Mouse (Mus musculus) c-Kit-positive CD71-negative TER-119-negative erythroid progenitor cells, embryonic 14.5 days (primary cell): ENCODE measurements around the gene Cdk5.

ENCODE experiments used
- DNase-seq: peaks from one replicate; pipeline ENCODE4 v3.0.0-alpha.2; 2013; ENCODE audit warnings: low read depth

Cdk5 gene

DNA sequence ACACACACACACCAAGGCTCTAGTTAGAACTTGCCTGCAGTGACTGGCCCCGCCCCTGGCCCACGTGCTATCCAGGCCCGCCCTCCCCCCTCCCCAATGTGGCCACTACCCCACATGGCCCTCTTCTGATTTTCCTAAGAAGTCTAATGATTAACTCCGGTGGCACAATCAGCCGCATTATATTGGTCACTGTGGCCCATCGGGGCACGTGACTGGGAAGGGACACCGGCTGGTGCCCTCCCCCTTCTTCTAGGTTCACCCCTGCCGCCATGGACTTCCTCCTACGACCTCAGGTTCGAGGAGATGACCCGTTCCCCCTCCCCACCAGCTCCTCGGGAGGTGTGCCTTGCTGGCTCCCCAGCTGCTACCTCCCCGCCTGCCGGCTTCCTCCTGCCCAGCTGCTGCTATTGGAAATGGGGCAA, 4.7 kb upstream of the Cdk5 start:
- no peak for DNase-seq

GRCm38 (mm10) chr5:24427285-24427633, 3.9 kb upstream of the Cdk5 start:
- no peak for DNase-seq

DNA sequence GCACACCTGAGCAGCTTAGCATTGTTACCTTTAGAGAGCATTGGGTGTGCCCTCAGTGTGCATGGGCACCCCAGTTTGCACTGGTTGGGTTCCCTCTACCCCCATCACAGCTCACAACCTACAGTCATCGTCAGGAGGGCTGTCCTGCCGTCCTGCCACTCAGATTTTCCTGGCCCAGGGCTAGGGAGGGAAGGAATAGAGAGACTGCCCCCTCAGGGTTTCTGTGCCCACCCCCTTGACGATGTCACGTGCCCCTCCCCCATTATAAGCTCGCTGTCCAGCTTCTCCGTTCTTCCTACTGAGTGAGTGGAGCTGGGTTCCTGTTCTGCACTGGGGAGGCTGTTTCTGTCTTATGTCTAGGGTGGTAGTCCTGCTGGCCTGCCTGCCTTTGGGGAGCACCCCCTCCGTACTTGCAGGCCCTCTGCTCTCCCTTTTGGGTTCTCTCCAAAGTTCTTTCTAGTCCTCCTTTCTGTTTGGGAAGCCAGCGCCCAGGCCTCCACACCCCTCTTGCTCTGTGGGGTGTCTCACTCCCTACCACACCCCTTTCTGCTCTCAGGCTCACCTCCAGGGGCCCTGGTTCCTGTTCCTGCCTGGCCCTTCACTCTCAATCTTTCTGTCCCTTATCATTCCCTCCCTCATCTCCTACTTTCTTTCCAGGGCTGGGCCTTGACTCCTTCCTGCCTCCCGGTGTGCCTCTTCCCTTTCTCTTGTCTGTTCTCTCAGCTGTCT, 3.4 kb upstream of the Cdk5 start:
- DNase-seq = no peak

DNA sequence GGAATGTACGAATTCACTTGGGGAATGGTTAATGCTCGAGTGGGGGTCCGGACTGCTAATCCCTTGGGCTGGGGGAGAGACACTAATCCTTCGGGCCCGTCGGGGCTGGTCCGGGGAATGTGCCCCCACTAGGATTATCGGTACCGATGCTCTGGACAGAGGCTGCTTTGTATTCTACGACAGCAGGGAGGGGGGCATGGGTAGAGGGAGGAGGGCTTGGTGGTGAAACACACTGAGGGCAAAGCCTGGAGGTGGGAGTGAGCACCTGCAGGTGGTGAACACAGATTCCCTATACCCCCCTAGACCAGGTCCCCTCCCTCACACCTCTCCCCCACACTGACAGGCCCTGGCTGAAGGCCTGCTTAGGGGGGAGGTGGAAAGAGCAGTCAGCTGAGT, 2.7 kb upstream of the Cdk5 start:
- DNase-seq = no peak

DNA sequence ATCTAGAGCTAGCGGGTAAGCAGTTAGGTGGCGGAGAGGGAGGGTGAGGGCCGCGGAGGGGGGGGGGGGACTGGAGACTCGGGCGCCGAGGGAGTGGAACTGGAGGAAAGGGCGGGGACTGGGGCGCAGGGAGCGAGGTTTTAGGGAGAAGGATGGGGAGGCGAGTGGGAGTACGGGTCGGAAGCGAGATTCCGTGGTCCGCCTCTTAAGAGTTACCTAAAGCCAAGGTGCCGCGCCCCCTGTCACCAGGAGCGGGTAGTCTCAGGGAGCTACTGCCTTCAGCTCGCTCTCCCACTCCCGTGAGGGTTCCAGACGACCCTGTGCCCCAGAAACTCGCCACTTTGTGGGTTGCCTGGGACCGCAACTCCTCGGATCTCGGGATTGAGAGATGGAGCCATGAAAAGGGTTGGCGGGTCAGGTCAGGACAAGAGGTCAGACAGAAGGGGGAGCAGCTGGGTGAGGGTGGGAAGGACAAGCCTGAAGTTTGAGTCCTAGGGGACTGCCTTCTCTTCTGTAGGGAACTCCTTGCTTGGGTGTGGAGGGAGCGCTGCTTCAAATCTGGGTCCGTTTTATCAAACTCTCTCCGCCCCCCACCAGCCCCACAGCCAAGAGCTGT, 2.2 kb upstream of the Cdk5 start:
- no peak for DNase-seq

GRCm38 (mm10) chr5:24424861-24425411, 1.6 kb upstream of the Cdk5 start:
- DNase-seq = peak; percentile 63

DNA sequence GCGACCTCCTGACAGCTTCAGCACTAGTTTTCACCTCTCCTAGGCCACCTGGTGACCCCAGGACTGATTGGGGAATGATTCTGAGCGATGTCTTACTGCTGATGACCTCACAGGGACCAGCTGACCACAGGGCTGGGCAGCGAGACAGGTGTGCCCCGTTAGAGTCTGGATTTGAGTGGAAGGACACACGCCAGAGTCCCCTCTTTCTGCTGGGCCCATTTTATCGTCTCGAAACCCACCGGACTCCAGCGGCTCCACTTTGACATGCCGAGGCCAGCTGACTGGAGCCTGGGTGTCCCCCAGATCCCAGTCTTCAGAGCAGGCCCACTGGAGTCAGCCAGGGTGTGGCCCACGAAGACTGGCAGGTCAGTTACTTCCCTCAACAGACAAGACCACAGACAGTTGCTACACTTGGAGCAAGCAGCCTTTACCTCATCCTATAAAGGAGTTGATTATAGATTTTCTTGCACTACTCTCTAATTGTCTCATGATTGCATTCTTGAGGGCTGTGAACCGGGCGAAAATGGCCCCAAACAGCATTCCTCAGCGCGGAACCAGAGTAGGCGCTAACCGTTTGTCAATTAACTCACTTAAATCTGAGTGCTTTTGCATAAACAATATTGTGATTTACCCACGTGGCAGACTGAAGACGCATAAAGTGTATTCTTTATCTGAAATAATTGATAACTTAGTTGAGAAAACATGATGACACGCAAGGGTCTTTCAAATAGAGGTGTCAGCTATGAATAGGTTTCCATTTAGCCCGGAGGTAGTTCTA, 863 bp upstream of the Cdk5 start:
- DNase-seq = no peak

- no peak for DNase-seq
Observed at GRCm38 (mm10) chr5:24420381-24420780, 2.9 kb downstream of the Cdk5 start.

GRCm38 (mm10) chr5:24417587-24417986, 5.7 kb downstream of the Cdk5 start:
- DNase-seq = no peak

DNA sequence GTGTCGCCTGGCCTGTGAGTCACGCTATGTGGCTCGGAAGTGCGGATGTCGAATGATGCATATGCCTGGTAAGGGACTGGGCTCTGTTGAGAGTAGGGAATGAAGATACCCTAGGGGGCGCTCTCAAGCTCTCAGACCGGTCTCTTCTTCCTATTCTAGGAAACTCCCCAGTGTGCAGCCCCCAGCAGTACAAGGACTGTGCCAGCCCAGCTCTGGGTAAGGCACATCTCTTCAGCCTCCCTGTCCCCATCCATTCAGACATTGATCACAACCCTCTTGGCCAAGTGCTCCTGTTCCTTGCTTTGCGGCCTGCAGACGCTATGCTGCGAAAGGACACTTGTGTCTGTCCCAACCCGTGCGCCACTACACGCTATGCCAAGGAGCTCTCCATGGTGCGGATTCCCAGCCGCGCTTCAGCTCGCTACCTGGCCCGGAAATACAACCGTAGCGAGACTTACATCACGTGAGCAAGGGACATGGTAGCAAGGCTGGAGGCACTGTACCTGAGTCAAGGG, 7.1 kb downstream of the Cdk5 start:
- DNase-seq = peak; percentile 73

GRCm38 (mm10) chr5:24413938-24414337, 9.4 kb downstream of the Cdk5 start:
- DNase-seq = no peak

DNA sequence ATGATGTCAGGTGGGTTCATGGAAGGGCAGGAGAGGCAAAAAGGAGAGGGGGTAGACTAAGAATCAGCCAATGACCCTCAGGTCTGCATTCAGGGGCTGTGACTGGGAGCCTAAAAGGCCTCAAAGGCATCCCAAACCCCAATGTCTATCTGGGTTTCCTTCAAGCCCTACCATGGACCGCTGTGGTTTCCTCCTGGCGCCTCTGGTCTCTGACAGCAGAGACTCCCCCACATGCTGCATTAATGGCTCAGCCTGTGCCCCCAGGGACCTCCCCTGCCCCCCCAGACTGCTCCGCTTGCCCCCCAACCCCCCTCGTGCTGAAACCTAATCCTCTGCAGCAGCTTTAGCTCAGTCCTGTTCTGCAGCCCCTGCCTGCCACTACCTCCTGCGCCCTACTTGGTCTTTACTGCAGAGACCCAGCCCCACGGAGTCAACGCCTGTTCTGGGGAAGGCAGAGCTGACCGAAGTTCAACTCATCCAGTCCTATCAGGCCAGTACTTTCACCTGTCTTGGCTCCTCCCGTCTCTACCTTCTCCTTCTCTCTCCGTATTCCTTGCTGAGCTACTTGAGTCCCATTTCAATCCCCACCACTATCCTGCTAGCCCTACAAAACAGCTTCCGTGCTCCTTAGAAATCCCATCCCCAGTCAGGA, 10.2 kb downstream of the Cdk5 start, which contains the start of gene Asic3:
Gene Asic3, plus strand, starts transcription at position 351 of the 652 bp plus-strand sequence.
- DNase-seq = no peak

- DNase-seq = no peak
Observed at GRCm38 (mm10) chr5:24412063-24412462, 11.3 kb downstream of the Cdk5 start.

DNA sequence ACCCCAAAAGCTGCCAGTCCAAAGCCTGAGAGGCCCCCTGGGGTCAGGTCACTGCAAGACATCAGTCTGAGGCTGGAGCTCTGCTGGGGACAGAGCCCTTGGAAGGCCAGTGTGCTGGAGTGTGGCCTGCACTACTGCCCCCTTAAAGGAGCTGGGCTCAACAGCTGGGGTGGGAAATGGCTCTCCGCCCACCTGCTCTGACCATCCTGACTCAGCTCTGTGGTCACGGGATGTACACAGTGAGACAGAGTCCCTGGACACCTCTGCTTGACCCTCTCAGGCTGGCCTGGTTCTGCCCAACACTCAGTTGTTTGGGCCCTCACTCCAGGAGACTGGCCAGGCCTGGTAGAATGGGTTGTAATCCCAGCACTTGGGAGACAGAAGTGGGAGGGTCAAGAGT, 13.9 kb downstream of the Cdk5 start:
- no peak for DNase-seq

GRCm38 (mm10) chr5:24408651-24409050, 14.7 kb downstream of the Cdk5 start:
- DNase-seq = no peak

GRCm38 (mm10) chr5:24405389-24405876, 17.9 kb downstream of the Cdk5 start:
- DNase-seq = no peak

DNA sequence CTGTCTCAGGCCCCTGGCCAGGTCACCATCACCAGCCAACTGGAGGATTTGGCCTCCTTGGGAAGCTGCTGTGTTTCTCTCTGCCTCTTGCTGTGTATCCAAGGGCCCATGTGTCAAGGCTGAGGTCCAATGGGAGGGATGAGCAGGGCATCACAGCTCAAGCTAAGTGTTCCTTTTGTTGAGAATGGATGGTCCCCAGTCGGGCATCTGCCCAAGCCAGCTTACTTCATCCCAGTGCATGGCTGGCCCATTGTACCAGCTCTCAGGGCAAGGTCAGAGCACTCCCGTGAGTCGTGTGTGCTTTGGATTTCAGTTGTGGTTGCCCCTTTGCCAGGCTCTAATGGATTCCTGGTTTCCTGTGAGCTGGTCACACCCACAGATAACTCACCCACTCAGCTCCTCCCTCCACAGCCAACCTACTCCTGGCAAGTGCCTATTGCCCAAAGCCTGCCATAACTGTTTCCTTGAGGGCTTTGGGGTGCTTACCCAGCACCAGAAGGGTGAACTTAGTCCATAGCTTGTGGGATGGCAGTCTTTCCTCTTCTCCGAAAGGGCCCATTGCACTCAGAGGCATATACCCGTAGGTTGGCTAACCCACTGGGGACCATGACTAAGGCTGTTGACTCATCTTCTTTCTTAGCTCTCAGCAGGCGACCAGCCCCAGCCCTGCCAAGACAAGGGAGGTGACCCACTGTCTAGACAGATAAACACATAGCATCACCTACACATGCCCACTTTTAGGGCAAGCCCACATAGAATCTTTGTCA, 18.6 kb downstream of the Cdk5 start:
- no peak for DNase-seq

DNA sequence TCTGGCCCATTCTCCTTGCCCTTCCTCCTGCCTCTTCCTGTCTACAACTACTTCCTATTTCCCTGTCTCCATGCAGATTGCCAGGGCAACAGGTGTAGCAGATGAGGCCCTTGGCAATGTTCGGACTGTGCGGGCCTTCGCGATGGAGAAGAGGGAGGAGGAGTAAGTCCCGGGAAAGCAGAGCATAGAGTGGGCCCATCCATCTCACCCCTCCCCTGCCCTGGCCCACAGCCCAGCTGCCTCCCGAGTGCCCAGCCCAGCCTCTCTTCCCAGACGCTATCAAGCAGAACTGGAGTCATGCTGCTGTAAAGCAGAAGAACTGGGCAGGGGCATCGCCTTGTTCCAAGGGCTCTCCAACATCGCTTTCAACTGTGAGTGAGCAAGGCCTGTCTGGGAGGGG, 21.4 kb downstream of the Cdk5 start:
- no peak for DNase-seq

DNA sequence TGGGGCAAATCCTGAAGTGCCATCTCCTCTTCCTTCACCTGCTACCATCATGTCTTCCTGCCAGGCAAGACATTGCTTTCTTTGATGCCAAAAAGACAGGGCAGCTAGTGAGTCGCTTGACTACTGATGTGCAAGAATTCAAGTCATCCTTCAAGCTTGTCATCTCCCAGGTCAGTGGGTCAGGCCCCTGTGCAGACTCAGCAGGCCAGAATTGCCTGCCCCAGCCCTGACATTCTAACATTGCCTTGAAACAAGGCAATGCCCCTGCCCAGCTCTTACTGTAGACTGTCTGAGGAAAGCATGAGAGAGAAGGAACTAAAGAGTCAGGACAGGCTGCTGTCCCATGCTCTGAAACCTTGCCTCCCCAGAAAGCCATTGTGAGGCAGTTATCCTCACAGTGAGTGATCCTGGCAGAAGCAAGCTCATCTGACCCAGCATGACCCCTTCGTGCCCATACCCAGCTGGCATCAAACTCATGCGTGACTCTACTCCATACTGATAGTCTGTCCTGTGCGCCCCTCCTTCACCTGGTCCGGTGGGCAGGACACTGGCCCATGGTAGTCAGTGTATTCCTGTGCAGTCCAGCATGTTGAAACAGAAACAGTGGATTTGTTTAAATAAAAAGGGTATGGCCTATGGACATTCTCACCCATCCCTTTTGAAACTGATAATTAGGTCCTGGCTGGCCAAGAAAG, 22.3 kb downstream of the Cdk5 start:
- DNase-seq = no peak

- DNase-seq = no peak
Observed at GRCm38 (mm10) chr5:24400362-24400761, 23.0 kb downstream of the Cdk5 start.

DNA sequence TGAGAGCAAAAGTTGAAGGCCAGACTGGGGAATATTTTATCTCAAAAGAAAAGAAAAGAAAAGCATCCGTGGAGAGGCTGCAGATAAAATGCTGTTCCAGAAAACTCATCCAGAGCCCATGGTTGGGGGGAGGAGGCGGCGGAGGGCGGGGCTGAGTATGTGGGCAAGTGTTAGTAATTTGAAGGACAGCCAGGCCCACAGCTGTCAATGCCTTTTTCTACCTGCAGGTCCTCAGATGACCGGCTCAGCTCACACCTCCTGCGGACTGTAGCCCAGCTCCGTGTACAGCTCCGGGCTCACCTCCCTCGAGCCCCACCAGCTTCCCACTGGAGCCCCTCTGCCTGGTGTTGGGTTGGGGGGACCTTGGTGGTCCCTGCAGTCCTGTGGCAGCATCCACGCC, 23.6 kb downstream of the Cdk5 start:
- DNase-seq = no peak
